Mouse (Mus musculus) CH12.LX (cell line): ENCODE results near the gene Ppp1r37.

ENCODE experiments used
- CHD2 ChIP-seq: IDR thresholded peaks from 2 replicates; pipeline ENCODE4 v1.6.1; 2011; ENCODE audit warnings: low read length, improper control_type of control experiment
- CTCF ChIP-seq, 2 experiments: IDR thresholded peaks in 1 of 2; conservative IDR thresholded peaks in 1 of 2; 2 replicates each; pipeline ENCODE4 v1.5.1; 2011 to 2012; ENCODE audit warnings: low read depth in 2 of 2, low read length in 2 of 2, improper control_type of control experiment in 1 of 2, inconsistent platforms in 1 of 2, mild to moderate bottlenecking in 1 of 2, moderate library complexity in 1 of 2
- E2F4 ChIP-seq: IDR thresholded peaks from 2 replicates; pipeline ENCODE4 v1.6.1; 2011; ENCODE audit warnings: low read depth, low read length, improper control_type of control experiment; ENCODE audit not compliant: insufficient replicate concordance
- HCFC1 ChIP-seq: IDR thresholded peaks from 2 replicates; pipeline ENCODE4 v1.6.1; 2012; ENCODE audit warnings: low read depth, mild to moderate bottlenecking, inconsistent platforms, low read length, improper control_type of control experiment
- MEF2A ChIP-seq: IDR thresholded peaks from 2 replicates; pipeline ENCODE4 v1.6.1; 2014; ENCODE audit warnings: low read depth, mild to moderate bottlenecking, inconsistent platforms, low read length, improper control_type of control experiment, borderline replicate concordance
- POLR2A ChIP-seq: IDR thresholded peaks from 2 replicates; pipeline ENCODE4 v1.6.1; 2011; ENCODE audit warnings: low read depth, mild to moderate bottlenecking, improper control_type of control experiment, low read length
- RCOR1 ChIP-seq: conservative IDR thresholded peaks from 2 replicates; pipeline ENCODE4 v1.6.1; 2012; ENCODE audit warnings: low read depth, mild to moderate bottlenecking, inconsistent platforms, low read length, improper control_type of control experiment
- SIN3A ChIP-seq: IDR thresholded peaks from 2 replicates; pipeline ENCODE4 v1.6.1; 2012; ENCODE audit warnings: low read length, improper control_type of control experiment, inconsistent platforms

DNA sequence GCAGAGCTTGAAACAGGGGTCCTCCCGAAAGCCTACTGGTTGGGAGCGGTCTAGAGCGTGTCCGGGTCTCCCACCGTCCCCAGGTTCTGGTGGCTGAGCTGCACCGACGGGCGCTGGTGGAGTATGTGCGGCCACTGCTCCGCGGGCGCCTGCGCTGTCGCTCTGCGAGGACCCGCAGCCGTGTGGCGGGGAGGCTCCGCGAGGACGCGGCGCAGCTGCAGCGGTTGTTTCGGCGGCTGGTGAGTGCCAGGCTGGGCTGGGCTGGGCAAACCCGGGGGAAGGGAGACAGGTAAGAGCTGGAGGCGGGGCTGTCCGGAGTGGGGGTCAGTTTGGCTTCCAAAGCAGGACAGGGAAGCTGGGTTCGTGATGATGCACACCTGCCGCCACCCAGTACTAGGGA is 73.4 kb downstream of the Ppp1r37 start:
- no peak for TF ChIP-seq MEF2A
- TF ChIP-seq E2F4: no peak
- TF ChIP-seq POLR2A: no peak
- no peak for TF ChIP-seq RCOR1
- TF ChIP-seq CTCF (conservative IDR thresholded peaks at IDR 0.05 in 1 of 2, IDR thresholded peaks at IDR 0.05 in 1 of 2; ENCODE audit: low read depth in 2 of 2, low read length in 2 of 2): no peak
- TF ChIP-seq HCFC1: no peak
- no peak for TF ChIP-seq CHD2
- TF ChIP-seq SIN3A: no peak
